Mouse (Mus musculus) heart, postnatal 25 days (tissue): ENCODE results near the gene Fam161a. TPM values are rescaled to one million over a fixed set of nuclear protein-coding genes. Genes with fewer than 3 reads are reported as not detected.
A peak's percentile ranks its signal among the peaks of the same experiment; 100 is the strongest.

ENCODE experiments used
- DNase-seq: peaks from one replicate; pipeline ENCODE4 v3.0.0; 2022; ENCODE audit warnings: low spot score
- intact Hi-C: fragments of 180-260 bp; cut with DNase I; formaldehyde crosslinking; loops from one replicate; pipeline ENCODE4 v1.15.1; 2025
- total RNA-seq, 2 experiments: library from RNA; stranded (reverse); gene quantifications; 2 replicates each; pipeline ENCODE4 v1.2.3; 2021

The Fam161a gene
- total RNA-seq, result 1 to 10 TPM; 1.5 to 1.6 TPM

DNA sequence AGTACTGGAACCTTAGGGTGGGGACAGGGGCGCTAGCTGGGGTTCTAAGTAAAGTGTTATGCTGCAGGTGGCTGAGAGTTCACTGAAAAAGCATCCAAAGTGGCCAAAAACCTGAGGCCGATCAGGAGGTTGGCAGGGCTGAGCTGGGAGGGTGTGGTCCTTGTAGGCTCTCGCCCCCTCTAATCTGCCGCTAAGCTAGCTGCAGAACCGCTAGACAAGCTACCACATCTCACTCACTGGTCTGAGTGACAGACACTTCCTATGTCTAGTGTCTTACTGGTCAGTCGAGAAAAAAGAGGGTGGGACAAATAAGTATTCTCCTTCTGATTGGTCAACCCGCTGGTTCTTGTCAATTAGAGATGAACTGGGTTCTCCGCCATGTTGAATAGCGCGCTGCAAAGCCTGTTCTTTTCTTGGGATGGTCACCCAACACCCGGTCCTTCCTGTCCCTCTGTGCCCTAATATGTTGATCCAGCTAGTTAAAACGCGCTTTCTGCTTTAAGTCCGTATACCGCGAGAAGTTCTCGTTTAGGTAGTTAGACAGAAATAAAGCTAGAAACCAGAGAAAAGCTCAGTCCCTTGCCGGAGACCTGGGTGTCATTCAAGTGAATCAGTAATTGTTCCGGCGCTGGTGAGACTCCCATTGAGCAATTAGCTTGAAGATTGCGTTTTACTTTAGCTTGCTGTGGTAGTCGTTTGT, at the start of gene Fam161a:
Fam161a (plus strand) TSS at position 51 of the 700 bp plus-strand sequence.
- intact Hi-C loops, result loop anchor here (2.0 to 5.0 kb wide), 4 partner anchors 17 to 265 kb away; partner anchors contain the start of genes Cct4 and Xpo1
- peak; percentile 67 for DNase-seq

DNA sequence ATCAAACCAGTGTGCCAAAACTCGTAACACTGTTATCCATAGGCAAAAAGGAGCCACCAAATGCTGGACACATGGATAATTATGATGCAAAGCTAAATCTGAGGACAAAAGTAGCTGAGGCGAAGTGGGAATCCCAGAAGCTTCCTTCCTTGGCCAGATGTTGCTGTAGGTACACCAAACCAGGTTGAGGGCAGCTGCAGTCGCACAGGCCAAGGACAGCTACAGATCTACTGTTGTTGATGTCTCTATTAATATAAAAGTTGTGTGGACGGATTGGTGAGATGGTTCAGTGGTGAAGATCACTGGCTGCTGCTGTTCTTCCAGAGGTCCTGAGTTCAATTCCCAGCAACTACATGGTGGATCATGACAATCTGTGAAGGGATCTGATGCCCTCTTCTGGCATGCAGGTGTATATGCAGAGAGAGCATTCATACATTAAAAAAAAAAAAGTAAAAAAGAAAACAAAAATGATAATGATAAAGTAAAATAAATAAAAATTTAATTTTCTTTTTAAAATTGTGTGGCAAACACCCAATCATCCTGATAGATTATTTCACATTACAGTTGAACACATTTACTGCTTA, 49.4 kb upstream of the Fam161a start:
- intact Hi-C loops, result loop anchor here (1.0 to 2.0 kb wide), 3 partner anchors 97 to 326 kb away; partner anchors contain the start of gene B3gnt2
- no peak for DNase-seq

DNA sequence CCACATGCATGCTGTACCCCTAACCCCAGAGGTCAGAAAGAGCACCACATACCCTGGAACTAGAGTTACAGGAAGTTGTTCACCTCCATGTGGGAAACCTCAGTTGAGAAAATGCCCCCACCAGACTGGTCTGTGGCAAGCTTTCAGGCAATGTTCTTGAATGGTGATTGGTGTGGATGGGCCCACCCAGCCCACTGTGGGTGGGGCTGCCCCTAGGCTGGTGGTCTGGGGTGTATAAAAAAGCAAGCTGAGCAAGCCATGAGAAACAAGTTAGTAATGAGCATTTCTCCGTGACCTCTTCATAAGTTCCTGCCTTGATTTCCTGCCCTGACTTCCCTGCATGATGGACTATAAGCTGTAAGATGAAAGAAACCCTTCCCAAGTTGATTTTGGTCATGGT, 45.2 kb upstream of the Fam161a start:
- intact Hi-C loops, result loop anchor here (10.0 kb wide), 1 partner anchor 737 kb away; no protein-coding TSS in a partner anchor
- no peak for DNase-seq

DNA sequence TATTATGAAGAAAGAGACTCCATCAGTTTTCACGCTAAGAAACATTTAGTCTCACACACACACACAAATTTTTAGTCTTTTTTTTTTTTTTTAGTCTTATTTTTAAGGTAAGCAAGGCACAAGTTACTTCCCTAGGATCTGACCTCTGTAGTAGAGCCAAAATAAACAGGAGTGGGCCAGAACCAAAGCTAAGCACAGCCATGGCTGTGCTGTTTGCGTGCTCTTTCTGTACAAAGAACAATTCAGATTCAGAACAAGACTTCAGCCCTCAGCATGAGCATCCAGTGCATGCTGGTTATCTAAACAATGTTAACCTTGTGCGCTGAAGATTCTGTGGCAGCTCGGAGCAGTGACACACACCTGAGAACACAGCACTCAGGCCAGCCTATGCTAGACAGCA, 42.9 kb upstream of the Fam161a start:
- DNase-seq, result no peak
- intact Hi-C loops, result loop anchor here (10.0 kb wide), 1 partner anchor 740 kb away; no protein-coding TSS in a partner anchor

DNA sequence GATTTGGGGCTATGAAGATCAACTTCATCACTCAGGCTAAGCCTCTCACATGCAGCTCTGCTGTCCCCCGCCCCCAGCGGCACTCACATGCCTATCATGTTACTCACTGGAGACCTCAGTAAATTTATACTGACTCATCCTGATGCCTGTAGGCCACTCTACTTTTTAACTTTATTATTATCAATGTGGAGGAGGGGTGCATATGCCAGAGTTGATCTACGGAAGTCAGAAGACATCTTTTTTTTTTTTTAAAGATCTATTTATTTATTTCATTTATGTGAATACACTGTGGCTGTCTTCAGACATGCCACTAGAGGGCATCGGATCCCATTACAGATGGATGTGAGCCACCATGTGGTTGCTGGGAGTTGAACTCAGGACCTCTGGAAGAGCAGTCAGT, 41.8 kb upstream of the Fam161a start:
- DNase-seq, result no peak
- intact Hi-C loops, result loop anchor here (10.0 kb wide), 1 partner anchor 741 kb away; no protein-coding TSS in a partner anchor

DNA sequence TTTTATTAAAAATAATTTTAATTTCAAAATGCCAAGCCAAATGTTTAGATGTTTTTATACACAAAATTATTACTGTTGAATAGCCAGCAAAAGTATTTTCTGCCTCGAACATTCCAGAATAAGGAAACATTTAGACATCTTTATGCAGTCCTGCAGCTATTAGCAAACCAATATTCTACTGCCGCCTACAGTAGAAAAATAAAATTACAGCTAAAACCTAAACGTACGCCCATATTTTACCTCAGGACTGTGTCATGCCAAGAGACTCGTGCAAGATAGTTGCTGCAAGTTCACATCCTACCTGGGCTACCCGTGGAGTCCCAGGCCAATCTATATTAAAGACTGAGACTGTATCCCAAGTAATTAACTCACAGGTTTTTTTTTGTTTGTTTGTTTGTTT, 37.8 kb upstream of the Fam161a start:
- DNase-seq, result no peak
- intact Hi-C loops, result loop anchor here (10.0 kb wide), 1 partner anchor 745 kb away; no protein-coding TSS in a partner anchor

DNA sequence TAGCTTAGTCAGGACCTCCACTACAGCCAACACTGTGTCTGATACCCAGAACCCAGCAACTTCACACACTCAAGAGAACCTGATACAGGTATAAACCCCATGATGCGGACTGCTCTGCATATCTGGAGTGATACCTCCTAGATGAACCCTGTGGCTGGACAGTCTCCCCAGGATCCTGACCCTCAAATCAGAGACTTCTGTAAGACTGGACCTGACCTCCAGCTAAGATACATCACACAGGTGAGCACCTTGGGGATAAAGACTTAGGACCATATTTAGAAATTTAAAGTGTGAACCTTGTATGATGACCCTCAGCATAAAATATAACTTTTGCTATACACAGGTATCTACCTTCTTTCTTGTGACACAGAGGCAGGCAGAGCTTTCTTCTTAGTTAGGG, 36.8 kb upstream of the Fam161a start:
- intact Hi-C loops, result loop anchor here (10.0 kb wide), 2 partner anchors 456 to 686 kb away; partner anchors contain the start of gene Tmem17
- no peak for DNase-seq

DNA sequence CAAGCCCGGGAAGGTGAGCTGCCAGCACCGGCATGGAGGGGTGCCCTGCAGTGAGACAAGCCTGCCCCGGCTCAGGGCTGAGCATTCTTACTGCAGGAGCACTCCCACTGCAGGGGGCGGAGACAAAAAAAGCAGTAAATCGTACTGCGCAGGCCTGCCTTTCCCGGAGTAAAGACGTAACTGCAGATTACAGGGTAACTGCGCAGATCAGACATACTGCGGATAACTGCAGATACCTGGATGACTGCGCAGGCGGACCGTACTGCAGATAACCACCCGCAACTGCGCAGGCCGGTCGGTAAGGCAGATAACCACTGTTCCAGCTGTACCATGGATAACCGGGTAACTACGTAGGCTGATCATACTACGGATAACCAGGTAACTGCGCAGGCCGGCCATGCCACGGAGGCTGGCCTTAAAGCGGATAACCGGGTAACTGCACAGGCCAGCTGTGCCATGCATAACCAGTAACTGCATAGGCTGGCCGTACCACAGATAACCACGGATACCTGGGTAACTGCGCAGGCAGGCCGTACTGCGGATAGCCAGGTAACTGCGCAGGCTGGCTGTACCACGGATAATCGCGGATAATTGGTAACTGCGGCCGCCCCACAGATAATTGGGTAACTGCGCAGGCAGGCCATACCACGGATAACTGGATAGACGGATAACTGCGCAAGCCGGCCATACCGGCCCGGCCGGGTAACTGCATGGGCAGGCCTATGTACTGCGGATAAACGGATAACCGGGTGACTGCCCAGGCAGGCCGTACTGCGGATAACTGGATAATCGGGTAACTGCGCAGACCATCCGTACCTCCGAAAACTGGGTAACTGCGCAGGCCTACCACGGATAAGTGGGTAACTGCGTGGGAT, 35.3 kb upstream of the Fam161a start, which contains the start of gene Zrsr1:
Zrsr1 (plus strand) TSS at position 171 of the 875 bp plus-strand sequence.
- intact Hi-C loops, result loop anchor here (10.0 kb wide), 2 partner anchors 457 to 687 kb away; partner anchors contain the start of gene Tmem17
- DNase-seq, result peak; percentile 56

DNA sequence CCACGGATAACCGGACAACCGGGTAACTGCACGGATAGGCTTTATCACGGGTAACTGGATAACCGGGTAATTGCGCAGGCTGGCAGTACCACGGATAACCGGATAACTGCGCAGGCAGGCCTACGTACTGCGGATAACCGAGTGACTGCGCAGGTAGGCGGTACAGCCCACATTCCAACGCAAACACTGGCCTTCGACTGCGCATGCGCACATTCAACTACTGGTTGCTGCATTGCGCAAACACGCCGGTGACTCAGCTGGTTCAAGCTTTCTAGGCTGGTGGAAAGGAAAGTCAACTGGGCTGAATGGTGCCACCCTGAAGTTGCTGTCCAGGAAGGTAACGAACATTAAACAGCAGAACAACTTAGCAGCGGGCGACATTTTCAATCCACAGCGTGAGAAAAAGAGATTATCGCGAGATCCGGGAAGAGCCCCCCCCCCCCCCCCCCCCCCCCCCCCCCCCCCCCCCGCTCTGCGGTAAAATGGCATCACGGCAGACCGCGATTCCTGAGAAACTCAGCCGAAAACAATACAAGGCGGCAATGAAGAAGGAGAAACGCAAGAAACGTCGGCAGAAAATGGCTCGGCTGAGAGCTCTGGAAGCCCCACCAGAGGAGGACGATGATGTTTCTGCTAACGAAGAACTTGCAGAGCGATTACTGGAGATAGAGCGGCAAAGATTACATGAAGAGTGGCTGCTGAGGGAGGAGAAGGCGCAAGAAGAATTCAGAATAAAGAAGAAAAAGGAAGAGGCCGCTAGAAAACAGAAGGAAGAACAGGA, 34.4 kb upstream of the Fam161a start:
- peak; percentile 71 for DNase-seq
- intact Hi-C loops, result loop anchor here (10.0 kb wide), 2 partner anchors 458 to 688 kb away; partner anchors contain the start of gene Tmem17

DNA sequence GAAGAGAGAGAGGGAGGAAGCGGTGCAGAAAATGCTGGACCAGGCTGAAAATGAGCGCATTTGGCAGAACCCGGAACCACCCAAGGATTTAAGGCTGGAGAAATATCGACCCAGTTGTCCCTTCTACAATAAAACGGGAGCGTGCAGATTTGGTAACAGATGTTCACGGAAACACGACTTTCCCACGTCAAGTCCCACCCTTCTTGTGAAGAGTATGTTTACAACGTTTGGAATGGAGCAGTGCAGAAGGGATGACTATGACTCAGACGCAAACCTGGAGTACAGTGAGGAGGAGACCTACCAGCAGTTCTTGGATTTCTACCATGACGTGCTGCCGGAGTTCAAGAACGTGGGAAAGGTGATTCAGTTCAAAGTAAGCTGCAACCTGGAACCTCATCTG, 33.7 kb upstream of the Fam161a start:
- DNase-seq, result no peak
- intact Hi-C loops, result loop anchor here (10.0 kb wide), 2 partner anchors 459 to 689 kb away; partner anchors contain the start of gene Tmem17

DNA sequence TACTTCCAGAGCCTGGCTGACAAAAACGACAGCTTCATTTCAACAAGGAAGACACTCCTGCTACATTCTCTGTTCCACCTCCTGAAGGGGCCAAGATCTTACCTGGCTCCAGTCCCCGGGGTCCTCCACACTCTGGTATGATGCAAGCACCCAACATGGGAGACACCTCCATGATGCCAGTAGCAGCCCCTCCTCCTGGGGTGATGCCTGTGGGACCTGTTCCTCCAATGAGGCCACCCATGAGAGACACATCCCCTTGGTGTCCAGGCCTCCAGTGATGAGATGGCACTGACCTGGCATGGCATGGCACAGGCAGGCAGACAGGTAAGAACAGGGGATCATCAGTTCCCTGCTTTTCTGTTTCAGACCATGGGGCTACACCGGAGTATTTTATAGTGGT, 29.1 kb upstream of the Fam161a start:
- intact Hi-C loops, result loop anchor here (10.0 kb wide), 2 partner anchors 463 to 693 kb away; partner anchors contain the start of gene Tmem17
- no peak for DNase-seq

DNA sequence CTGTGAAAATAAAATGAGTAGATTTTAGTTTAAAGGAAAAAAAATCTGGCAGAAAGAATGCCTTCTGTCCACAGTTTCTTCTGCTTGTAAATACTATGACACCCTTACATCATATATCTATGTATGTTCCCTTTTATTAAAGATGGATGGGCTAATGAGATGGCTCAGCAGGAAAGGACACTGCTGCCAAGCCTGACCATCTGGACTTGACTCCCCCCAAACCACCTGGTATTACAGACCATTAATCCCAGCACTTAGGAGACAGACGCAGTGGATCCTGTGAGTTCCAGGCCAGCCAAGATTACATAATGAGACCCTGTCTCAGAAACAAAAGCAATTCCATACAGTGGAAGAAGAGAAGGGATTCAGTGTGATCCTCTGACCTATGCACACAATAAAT, 28.6 kb upstream of the Fam161a start:
- intact Hi-C loops, result loop anchor here (10.0 kb wide), 2 partner anchors 464 to 694 kb away; partner anchors contain the start of gene Tmem17
- DNase-seq, result no peak

DNA sequence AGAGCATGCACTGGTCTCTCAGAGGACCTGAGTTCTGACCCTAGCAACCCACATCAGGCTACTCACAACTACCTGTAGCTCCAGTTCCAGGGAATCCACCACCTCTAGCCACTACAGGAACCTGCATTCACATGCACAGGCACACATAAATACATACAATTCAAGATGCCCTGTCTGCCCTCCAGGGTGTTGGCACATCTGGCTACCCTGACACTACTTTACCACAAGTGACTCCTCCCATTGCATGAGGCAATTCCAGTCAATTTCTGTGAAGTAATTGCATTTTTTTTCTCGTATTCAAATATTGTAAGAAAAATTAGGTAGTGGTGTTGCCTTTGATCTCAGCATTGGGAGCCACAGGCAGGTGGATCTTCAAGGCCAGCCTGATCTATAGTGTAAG, 28.1 kb upstream of the Fam161a start:
- no peak for DNase-seq
- intact Hi-C loops, result loop anchor here (10.0 kb wide), 2 partner anchors 464 to 694 kb away; partner anchors contain the start of gene Tmem17

DNA sequence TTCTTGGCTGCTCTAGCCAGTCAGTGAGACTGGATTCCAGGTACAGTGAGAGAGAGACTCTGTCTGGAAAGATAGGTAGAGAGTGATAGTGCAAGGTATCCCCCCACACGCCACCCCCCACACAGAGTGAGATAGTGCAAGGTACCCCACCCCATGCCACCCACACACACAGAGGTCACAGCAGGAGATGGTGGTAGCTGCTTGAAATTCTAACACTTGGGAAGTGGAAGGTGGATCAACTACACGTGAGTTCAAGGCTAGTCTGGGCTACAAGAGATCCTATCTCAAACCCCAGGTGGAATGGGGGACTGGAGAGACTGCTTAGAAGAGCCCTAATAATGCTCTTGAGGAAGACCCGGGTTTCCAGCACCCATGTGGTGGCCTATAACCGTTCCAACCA, 26.3 kb upstream of the Fam161a start:
- DNase-seq, result no peak
- intact Hi-C loops, result loop anchor here (5.0 to 10.0 kb wide), 3 partner anchors 514 to 754 kb away; partner anchors contain the start of gene Ahsa2

DNA sequence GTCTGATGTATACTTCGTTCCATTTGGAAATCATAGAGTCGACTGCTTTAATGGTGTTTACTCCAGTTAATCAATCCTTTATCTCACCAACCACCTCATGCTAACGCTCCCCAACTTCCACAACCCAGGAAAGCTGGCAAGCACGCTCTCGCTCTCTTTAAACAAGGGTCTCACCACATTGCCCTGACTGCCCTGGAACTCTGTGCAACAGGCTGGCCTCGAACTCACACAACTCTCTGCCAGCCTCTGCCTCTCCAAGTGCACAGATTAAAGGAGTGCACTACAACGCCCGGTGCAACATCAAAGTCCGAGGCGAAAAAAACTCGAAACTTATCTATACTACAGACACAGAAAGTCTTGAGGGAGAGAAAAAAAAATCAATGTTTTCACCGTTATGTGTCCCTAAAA, 25.8 kb upstream of the Fam161a start:
- no peak for DNase-seq
- intact Hi-C loops, result loop anchor here (5.0 to 10.0 kb wide), 3 partner anchors 513 to 754 kb away; partner anchors contain the start of gene Ahsa2

DNA sequence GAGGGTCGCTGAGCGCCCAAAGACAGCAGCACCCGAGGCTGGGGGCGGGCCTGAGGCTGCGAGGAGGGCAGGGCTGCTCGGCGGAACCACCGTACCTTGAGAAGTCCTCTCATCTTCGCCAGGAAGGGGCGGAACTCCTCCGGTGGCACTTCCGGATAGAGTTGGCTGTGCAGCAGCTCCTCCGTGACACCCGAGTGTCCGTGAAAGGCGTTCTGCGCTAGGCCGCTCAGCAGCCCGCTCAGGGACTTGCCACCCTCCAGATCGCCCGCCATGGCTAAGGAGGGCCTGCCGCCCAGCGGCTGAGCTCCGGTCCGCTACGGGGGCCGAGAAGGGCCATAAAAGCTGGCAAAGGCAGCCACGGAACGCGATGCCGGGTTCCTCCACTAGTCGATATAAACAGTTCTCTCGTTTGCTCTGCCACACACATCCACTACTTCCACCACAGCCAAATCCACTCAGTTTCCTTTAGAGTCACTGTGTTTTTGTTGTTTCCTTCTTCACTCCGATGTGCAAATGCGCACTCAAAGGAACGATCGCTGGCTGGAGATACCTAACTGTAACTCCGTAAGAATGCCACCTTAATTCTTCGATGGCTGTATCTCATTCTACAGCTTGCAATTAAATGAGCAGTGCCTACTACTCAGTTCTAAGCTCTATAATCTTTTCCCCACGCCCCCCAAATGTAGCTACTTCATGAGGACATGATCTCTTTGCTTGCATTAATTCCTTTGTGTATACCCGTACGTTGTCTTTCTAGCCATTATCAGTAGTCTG, 25.2 kb upstream of the Fam161a start, which contains the start of the genes Gm28048 and Commd1:
Gm28048 (minus strand) TSS at position 107 of the 774 bp plus-strand sequence.
Commd1 (minus strand) TSS at position 399 of the 774 bp plus-strand sequence.
- intact Hi-C loops, result loop anchor here (5.0 to 10.0 kb wide), 3 partner anchors 513 to 755 kb away; partner anchors contain the start of gene Ahsa2
- peak; percentile 90 for DNase-seq

DNA sequence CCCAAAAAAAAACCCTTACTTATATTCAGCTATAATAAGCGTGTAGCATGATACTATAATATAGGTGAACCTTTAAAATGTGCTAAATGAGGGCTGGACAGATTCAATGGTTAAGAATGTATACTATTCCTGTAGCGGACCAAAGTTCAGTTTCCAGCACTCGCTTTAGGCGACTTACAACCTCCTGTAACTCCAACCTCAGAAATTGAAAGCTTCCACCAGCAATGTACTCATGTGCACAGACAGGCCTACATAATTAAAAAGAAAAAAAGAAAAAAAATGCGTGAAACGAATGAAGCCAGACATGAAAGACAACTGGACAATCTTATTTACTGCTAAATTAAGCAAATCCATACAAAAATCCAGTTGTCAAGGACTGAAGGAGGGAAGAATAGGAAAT, 24.5 kb upstream of the Fam161a start:
- no peak for DNase-seq
- intact Hi-C loops, result loop anchor here (5.0 to 10.0 kb wide), 3 partner anchors 512 to 756 kb away; partner anchors contain the start of gene Ahsa2
